Mouse (Mus musculus): ENCODE data around the gene Lypd6b. TPM values are rescaled to one million over a fixed set of nuclear protein-coding genes. Genes with fewer than 3 reads are reported as not detected.
A peak's percentile ranks its signal among the peaks of the same experiment; 100 is the strongest.

Gene Lypd6b
- total RNA-seq, 2 experiments from 2014 or later, result 0.23 to 0.24 TPM

DNA sequence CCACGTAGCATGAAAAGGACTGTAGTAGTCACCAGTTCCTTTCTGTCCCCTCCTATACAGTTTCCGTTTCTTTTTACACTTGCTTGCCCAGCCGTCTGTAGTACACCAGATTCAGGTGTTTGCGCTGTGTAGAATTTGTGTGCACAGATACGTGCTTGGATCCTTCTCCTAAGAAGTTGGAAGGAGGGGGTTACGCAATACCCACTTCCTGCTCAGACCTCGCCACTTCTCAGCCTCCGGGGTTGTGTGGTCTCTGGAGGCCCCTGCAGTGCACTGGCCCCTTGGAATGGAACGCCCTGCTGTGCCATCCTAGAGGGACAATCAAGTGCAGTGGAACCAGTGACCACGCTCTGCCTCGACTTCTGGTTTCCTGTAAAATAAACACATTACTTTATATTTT is 16.3 kb upstream of the Lypd6b start:
- DNase-seq, result no peak

GRCm38 (mm10) chr2:49773194-49773931 is 14.1 kb upstream of the Lypd6b start:
- no peak for DNase-seq

DNA sequence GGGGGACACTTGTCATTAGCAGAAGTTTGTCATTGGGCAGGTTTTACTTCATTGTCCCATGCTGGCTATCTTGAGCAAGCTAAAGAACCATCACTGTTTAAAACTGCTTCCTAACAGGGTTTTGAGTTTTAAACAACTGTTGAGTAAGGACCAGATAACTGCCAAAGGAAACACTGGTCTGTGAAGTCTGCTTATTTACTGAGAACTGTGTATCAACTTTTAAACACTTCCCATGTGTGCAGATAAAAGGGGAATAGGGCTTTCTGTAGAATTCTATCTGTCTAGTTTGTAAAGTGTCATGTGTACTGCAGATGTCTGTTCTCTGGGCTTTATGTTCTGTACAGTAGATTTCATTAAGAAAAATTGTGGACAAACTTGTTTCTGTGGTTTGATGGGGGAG is 13.3 kb upstream of the Lypd6b start:
- DNase-seq, result no peak

- DNase-seq, result no peak
Measured at GRCm38 (mm10) chr2:49775187-49775586, 12.3 kb upstream of the Lypd6b start.

DNA sequence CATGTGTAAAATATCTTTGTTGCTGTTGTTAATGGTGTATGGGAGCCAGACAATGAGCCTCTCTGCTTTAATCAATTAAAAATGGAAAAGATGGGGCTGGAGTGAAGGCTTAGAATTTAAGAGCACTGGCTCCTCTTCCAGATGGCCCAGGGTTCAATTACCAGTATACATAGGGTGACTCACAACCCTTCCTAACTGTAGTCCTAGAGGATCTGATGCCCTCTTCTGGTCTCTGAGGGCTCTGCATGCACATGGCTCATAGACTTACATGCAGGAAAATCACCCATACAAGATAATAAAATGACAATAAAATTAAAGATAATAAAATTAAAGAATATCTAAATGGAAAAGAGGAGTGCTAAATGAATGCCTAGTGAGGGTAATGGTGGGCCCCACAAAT is 11.8 kb upstream of the Lypd6b start:
- DNase-seq, result no peak

- no peak for DNase-seq
Measured at GRCm38 (mm10) chr2:49776407-49776806, 11.1 kb upstream of the Lypd6b start.

GRCm38 (mm10) chr2:49788051-49788418 is 547 bp downstream of the Lypd6b start:
- DNase-seq, result no peak

DNA sequence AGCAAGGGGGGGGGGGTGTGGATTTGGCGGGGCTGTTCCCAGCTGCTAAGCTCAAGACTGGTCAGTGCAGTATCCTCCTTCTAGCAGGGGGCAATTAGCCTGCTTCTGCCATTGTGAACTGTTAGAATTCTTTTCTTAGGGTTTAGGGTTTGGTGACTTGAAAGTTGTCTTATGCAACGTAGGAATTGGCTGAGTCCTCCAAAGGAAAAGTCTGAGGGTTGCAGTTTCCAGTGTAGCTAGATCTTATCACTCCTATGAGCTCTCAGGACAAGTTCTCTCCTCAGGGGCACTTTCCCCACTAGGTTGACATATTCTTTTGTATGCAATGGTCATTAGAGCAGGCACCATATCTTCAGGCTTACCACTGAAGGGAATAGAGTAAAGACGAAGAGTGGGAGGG is 1.2 kb downstream of the Lypd6b start:
- DNase-seq, result no peak

- no peak for DNase-seq
Measured at GRCm38 (mm10) chr2:49789078-49789477, 1.6 kb downstream of the Lypd6b start.

DNA sequence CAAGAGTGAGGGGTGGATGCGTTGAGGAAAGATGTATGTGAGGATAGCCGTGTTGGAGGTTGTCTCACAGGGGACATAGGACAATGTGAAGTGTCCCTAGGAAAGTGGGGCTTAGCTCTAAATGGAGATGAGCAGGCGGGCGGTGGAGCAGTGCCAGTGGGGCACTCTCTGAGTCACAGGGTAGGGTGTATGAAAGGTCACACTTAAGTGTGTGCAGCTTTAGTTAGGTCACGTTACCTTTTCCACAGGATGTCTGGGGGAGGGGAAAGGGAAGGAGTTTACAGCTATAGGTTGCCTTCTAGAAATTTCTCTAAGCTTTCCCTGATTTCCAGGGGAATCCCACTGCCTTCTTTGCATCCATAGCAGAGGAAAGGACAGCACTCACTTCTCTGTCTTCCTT is 2.0 kb downstream of the Lypd6b start:
- DNase-seq, result no peak

DNA sequence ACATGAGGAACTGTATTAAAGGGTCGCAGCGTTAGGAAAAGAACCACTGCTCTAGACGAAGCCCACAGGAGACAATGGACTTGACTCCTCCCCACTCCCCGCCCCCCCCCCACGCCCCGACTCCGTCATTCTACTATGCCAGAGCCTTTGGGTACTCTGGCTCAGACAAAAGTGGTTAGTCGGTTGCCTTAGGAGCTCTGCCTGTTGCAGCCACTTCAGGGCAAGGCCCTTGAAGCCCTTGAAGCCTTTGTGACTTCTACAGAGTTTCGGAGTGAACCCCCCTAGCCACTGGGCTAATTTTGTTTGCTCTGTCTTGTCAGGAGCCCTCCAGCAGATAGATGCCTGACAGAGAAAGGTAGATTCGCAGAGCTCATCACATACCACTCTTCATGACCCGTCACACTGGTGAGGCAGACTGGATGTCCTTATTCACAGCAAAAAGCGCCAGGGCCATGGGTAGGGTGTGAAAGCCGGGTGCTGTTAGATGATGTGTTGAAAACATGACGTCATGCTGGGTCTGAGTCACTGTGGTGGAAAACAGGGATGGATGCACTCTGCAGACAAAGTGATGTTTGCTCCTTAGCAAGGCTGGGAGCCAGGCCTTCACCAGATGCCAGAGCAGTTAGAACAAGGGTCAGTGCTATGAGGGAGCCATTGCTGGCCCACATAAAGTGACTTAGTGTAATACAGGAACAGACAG is 10.1 kb downstream of the Lypd6b start:
- DNase-seq, result peak; percentile 61

GRCm38 (mm10) chr2:49804448-49804847 is 17.0 kb downstream of the Lypd6b start:
- DNase-seq, result no peak

DNA sequence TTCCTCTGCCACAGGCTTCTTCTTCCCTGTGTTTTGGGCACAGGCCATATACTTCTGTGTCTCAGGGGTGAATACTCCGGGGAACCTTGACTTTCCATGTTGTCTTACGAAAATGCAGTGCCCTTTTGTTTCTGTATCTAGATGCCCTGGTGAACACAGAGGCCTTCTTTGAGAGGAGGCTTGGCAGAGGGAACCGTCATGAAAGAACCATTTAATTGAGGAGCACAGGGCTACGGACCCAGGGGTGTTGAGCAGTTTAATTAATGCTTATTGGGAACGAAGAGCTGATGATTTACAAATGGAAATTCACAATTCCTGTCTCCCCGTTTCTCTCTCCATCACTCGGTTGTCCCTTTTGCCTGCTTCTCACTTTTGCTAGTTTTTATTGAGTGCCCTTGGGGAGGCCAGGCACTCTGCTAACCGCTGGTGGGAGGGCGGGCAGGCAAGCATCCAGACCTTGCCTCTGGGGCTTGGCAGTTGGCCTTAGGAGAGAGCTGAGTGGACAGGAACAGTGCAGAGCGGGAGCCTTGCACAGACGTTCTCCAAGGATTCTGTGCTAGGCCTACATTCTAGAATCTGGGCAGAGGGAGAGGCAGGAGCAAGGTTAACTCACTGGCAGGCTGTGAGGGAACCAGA is 18.4 kb downstream of the Lypd6b start:
- no peak for DNase-seq

- DNase-seq, result no peak
Measured at GRCm38 (mm10) chr2:49809496-49809895, 22.0 kb downstream of the Lypd6b start.

DNA sequence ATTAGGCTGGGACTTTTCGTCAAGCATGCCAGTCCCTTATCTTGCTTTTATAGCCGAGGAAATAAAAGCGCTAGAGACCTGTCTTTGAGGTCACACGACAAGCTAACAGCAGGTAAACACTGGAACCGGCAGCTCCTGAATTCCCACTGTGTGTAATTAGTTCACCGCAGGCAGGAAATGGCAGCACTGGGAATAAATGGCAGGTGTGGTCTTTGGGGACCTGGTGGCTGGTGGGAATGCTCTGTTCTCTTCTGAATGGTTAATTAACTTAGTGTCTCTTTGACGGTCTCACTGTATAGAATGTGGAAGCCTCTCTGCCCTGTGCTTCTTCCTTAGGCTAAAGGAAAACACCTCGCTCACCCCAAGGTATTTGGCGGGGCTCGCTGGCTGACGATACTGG is 23.9 kb downstream of the Lypd6b start:
- DNase-seq, result no peak

- peak; percentile 31 for DNase-seq
Measured at GRCm38 (mm10) chr2:49811871-49812363, 24.4 kb downstream of the Lypd6b start.

GRCm38 (mm10) chr2:49813151-49813550 is 25.7 kb downstream of the Lypd6b start:
- DNase-seq, result no peak

- no peak for DNase-seq
Measured at GRCm38 (mm10) chr2:49814011-49814410, 26.5 kb downstream of the Lypd6b start.

GRCm38 (mm10) chr2:49815696-49816320 is 28.3 kb downstream of the Lypd6b start:
- DNase-seq, result no peak

GRCm38 (mm10) chr2:49816549-49816948 is 29.1 kb downstream of the Lypd6b start:
- no peak for DNase-seq

DNA sequence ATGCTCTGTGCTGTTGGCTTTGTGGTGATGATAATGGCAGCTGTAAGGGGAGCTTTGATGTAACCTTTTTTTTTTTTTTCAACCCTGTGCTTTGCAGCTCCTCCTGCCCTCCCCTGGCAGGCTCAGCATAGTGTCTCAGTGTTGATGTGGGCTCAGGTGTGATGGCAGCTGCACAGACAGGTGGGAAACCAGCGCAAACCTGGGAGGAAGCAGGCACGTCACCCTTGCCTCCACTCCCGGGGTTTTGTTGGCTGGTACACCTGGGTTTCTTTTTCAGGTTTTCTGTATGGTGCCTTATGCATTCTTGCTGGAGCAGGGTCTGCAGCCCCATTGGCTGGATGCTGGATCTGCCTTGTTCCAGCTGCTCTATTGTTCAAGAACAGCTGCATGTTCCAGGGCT is 29.7 kb downstream of the Lypd6b start:
- DNase-seq, result no peak

DNA sequence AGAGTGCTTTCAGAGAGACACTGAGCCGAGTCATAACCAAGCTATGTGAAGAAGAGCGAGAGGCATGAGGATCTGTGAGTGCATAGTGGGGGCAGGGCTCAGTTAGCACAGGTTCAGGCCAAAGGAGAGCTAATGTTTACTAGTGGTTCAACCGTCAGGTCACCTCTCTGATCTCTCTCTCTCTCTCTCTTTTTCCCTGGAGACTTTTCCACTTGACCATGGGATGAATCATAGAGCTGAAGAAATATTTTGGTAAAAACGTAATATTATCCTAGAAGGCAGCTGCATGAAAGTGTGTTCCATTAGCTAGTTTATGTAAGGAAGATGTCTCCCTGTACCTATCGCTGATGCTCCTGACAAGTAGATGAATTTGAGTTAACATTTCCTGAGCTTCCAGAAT is 30.6 kb downstream of the Lypd6b start:
- no peak for DNase-seq

DNA sequence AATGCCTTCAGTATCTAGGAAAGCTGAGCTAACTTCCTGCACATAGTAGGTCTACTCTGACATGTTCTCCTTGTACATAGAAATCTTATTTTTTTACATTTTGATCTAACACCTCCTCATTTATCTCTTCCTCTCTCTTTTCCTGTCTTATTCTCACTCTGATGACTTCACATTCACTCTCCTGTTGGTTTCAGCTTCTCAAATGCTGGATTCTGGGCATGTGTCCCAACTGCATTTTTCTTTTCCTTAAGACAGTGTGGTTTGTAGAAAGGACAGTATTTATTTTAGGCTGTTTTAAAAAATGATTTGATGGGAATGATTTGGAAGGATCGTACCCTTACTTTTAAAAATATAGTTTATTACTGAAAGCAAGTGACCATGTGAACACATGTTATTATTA is 34.8 kb downstream of the Lypd6b start:
- DNase-seq, result no peak

Measured in heart, postnatal 4 days (tissue).